Mouse (Mus musculus) Muller cell, postnatal 12 days (primary cell): Measurements from ENCODE around the gene Zfp59.
"Not testable (repeated sequence)": the region's sequence is repeated elsewhere in the genome, so short reads cannot be mapped to it uniquely, and the experiment has no call there.

ENCODE experiments used
- DNase-seq: peaks from one replicate; pipeline ENCODE4 v3.0.0-alpha.2; 2015; ENCODE audit errors: inconsistent ontology term

Gene Zfp59

DNA sequence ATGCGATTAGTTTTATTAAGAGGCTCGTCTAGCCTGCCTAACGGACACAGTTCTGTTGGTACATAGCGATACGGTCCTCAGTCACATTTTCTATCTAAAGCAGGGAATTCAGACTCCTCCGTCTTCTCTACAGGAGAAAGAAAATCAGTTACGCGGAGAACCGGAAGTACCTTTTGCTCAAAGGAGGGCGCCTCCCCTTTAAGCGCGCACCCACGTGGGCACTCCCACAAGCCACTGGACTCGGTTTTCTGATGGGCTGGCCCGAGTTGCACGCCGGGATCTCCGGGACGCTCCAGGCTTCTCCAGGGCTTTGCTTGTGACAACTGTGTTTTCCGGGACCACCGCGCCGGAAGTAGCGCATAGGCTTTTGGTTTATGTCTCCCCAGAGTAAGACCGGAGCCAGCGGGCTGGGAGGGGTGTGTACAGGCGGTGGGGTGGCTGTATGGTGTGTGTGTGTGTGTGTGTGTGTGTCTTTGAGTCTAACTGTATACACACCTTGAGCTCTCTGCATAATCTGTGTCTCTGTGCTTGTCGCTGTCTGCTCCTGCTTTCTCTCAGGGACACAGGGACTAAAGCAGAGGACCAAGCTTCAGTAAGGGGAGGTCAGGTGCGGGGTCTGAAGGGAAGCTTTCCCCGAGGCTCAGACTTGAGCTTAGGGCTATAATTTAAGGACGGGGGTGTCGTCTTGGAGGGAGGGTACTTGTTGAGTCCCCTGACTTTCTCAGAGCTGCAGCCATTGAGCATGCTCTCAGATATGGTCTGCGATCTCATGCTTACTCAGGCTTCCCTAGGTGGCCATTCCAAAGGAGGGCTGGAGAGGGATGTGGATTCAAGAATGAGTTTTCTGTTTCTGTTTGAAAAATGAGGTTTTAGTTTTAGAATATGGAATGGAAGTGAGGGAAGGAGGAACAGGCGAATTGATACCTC is at the start of gene Zfp59:
Gene Zfp59, plus strand, starts transcription at position 285 of the 927 bp plus-strand sequence.
- peak; percentile 91 for DNase-seq

DNA sequence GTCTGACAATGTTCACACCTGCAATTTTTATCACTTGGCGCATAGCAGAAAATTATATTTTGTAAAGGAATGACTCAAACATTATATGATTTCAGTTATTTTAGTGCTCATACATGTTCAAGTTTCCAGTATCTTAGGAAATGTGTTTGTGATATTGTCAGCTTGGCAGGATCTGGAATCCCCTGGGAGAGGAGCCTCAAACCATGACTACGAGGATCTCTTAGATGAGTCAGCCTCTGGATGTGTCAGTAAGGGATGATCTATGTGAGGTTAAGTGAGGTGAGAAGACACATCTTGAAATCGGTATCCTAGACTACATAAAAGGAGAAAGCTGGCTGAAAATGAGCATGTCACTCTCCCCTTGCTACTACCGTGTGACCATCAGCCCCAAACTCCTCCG is 49.1 kb upstream of the Zfp59 start:
- no peak for DNase-seq

DNA sequence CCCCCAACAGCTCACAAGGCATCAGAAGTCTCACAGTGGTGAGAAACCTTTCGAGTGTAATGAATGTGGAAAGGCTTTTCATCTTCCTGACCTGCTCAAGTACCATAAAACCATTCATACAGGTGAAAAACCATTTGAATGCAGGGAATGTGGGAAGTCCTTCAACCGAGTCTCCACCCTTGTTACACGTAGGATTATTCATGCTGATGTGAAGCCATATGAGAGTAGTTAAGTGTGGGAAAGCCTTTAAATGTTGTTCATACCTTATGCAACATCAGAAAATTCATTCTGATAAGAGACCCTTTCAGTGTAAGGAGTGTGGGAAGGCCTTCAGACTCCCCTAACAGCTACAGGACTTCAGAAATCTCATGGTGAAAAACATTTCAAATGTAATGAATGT is 44.5 kb upstream of the Zfp59 start:
- DNase-seq, result not testable (repeated sequence)

DNA sequence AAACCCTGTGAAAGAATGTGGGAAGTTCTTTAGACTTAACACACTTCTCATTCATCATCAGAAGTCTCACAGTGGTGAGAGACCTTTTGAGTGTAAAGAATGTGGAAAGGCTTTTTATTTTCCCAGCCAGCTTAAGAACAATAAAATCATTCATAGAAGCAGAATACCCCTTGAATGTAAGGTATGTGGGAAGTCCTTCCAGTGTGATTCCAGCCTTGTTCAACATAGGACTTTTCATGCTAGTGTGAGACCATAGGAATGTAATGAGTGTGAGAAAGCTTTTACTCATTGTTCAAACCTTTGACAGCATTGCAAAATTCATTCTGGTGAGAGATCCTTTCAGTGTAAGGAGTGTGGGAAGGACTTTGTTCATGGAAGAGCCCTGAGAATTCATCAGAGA is 43.8 kb upstream of the Zfp59 start:
- peak; percentile 92 for DNase-seq

DNA sequence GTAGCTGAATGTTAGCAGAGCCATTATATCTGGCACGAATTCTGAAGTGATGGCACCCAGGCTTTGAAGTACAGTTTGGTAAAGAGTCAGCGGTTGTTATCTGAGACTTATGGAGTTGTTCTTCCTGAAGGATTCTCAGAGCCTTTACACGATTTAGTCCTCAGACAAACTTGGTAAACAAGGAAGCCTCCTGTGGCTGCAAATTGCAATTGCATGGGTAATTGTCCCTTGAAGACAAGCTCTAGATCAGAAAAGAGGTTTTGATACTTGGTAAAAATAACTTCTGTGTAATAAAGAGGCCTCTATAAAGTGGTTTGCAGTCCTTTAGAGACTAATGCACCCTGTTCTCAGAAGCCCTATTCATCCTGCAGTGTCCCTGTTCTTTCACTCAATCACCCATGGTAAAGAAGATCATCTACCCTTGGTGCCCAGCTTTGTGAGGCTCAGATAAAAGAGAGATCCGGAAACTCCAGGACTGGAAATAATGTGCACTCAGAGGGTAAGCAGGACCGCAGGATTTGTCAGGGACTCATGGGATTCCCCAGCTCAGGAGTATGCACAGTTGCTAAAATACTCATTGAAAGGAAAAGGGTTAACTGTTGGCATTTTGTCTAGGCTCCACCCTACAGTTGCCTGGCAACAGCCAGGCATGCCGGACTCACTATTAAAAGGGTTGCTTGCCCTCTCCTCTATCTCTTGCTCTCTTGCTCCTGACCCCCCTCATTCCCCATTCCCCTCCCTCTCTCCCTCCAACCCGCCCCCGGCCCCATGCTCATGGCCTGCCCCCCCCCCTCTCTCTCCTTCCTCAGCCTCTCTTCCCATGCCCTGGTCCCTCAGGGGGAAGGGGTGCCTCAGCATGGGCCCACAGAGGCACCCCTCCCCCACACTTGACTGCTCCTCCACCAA is 40.2 kb upstream of the Zfp59 start:
- DNase-seq, result peak; percentile 17

DNA sequence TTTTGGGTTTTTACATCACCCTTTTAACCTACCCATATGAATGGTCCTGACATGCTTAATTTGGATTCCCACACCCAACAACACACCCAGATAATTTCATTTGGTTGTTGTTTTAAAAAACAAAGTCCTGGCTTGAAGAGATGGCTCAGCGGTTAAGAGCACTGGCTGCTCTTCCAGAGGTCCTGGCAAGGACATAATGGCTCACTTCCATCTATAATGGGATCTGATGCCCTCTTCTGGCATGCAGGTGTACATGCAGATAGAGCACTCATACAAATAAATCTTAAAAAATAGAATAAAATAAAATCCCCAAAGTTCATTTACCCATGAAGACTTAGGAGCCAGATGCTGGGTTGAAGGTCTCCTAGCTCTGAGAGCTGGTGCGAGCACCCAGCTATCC is 37.3 kb upstream of the Zfp59 start:
- DNase-seq, result peak; percentile 23

DNA sequence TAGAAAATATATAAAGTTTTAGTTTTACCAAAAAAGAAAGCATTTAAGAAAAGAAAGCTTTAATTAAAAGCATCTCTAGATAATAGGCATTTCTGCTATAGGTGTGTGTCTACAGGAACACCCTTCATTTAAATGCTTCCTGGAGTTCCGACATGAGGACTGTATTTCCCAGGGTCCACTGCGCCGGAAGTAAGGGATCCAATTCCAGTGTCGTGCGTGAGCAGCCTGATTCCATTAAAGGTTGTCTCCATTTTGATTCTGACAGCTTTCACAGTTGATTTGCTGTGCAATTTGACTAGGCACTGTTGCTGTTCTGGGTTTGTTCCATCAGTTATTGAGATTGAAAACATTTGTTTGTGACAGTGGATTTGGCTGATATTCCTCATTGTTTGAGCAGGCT is 35.4 kb upstream of the Zfp59 start:
- no peak for DNase-seq

DNA sequence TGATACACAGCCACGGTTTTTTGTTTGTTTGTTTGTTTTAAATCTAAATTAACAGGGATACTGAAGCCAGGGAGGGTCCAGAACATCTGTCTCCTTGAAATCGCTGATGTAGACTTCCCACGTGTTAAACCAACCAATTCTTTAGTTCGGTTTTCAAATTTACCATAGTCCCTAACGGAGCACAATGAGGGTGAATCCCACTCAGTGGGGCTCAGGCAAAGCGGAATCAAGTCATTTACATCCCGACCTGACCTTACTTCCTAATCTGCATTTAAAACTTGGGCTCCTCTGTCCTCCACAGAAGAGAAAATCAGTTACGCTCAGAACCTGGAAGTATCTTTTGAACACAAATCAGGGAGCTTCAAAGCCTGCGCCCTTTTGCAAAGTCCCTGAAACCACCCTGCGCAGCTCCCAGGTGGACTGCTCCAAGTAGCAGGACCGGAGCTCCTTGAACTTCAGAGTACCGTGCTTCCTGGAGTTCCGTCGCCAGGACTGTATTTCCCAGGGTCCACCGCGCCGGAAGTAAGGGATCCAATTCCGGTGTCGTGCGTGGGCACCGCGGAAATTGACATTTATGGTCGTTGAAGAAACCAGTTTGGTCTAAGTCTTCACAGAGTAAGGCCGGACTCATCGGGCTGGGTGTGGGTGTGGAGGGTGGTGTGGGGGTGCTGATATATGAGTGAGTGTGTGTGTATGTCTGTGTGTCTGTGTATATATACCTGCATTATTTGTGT is 33.9 kb upstream of the Zfp59 start:
- peak; percentile 73 for DNase-seq

DNA sequence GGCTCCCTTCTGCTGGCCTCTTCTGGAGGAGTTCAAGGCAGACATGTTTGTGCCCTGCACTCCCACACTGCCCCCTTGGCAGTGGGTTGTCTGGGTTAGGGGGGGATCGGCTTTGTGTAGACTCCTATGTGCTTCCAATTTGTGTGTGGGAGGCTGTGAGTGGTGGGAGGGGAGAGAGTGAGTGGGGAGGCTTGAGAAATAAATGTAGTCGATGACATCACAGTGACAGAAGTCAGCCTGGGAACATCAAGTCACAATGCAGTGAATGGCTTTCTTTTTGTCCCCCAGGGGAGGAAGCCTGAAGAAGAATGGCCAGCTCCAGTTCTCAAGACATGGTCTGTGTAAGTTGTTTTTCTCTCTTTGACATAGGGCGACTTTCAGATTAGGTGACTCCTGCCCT is 31.5 kb upstream of the Zfp59 start, which contains the start of gene Zfp626:
Gene Zfp626, plus strand, starts transcription at position 301 of the 400 bp plus-strand sequence.
- not testable (repeated sequence) for DNase-seq

DNA sequence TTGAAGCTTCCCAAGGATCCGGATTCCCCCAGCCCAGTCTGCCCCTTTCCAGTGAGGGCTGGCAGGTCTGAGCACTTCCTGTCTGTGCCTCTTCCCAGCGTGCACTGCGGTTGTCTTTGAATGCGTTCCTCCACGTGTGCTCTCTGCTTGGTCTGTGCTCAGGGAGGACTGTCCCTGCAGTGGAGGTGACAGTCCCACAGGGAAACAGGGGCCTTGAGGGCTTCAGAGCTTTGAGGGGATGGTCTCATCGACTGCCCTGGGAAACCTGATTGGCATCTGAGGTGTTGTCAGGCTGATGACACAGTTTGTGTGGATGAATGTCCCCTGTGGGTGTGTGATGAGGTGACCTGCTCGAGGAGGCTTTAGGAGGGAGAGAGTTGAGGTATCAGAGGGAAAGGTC is 31.1 kb upstream of the Zfp59 start:
- not testable (repeated sequence) for DNase-seq

DNA sequence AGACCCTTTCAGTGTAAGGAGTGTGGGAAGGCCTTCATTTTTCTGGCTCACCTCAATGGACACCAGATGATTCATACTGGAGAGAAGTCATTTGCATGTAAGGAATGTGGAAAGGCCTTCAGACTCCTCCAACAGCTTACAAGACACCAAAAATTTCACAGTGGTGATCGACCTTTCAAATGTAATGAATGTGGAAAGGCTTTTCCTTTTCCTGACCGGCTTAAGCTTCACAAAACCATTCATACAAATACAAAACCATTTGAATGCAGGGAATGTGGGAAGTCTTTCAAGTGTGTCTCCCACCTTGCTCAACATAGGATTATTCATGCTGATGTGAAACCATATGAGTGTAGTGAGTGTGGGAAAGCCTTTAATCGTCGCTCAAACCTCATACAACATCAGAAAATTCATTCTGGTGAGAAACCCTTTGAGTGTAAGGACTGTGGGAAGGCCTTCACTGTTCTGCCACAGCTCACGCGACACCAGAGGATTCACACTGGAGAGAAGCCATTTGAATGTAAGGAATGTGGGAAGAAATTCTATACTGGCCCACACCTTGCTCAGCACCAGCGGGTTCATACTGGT is 19.8 kb upstream of the Zfp59 start:
- DNase-seq, result peak; percentile 60

DNA sequence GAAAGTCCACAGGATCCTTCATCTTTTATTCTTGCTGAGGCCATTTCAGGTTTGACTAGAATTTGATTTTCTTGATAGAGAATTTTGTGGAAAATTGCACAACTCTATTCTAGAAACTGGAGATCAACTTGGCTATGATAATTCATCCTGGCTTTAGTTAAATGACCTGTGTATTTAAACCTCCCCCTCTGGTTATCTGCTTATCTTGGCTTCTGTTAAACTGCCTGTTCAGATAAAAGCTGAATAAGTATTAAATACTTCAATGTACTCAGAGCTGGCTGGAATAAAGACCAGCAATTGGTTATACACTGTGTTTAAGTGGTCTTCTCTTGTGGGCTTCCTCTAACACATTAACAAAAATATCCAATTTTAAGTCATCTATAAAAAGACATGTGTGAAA is 15.8 kb upstream of the Zfp59 start:
- DNase-seq, result no peak

DNA sequence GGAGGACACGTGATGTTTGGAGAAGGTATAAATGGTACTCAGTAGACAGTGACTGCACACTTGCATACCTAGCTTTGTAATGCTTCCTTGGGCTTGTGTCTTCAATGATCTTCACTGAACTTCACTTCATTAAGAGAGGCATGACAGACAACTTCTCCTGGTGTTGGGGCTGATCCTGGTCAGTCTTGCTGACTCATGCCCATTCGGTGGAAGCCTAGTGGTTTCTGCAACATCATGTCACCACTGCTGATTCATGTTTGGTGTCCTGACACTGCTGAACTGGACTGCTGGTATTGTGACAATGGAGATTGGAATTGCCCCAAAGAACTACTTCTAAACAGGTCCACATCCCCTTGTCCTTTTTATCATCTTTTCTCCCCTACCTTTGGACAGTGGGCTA is 4.3 kb upstream of the Zfp59 start:
- DNase-seq, result no peak

DNA sequence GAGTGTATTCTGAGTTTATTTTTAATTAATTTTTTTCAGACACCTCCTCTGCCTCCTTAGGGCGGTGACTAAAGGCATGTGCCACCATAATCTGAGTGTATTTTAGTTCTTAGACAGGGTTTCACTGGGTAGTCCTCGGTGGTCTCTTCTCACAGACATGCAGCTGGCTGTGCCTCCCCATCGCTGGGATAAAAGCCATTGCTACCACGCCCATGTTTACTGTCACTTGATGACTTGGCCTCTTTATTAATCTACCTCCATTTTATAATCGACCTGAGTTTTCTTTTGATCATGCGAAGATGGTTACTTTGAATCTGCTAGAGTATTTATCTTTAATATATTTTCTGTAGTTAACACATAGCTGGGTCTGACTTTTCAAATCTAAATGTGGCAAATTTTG is 511 bp upstream of the Zfp59 start:
- no peak for DNase-seq

DNA sequence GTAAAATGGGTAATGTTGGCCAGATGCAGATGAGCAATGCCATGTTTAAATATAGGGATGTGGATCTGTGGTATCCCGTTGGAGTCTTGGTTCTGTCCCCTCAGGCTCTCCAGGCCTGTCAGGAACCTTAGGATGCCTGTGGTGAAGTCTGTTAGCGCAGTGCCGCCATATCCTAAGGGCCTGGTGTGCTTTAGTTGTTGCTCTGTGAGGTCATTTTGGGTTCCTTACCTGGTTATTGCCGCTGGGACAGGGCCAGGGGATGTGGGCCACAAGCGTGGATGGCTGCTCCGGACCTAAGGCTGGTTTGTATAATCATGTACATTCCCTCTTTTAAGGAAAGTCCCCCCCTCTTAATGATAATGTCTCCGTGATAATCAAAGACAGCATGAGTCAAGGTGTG is 1.2 kb downstream of the Zfp59 start:
- DNase-seq, result no peak

DNA sequence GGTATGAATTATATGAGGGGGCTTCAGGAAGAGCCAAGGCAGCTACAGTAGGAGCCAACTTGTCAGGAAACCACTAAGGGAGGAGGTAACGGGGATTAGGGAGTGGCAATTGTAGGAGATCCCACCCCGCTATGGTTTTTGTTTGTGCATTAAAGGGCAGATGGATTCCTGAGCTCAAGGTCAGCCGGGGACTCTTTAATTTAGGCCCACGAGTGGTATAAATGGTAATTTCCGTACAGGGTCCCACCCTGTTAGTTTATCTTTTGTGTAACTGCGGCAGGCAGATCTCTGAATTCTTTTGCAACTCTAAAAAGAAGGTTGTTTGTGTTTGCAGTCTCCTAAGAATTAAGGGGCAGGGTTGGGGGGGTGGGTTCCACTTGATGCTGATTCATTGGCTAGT is 1.7 kb downstream of the Zfp59 start:
- no peak for DNase-seq

DNA sequence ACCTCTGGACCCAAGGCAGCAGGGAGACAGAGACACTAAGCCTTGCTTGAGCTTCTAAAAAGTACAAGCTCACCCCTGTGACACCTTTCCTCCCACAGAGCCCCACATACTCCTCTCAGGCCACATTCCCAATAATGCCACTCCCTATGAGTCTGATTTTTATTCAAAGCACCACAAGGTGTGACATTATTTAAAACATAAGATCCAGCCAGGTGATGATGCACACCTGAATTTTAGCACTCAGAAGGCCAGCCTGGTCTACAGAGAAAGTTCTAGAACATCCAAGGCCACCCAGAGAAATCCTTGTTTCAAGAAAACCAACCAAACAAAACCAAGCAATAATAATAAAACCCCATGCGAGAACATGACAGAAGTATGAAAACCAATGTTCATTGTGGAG is 18.8 kb downstream of the Zfp59 start, which contains the start of gene Zfp607a:
Gene Zfp607a, plus strand, starts transcription at position 301 of the 400 bp plus-strand sequence.
- no peak for DNase-seq

DNA sequence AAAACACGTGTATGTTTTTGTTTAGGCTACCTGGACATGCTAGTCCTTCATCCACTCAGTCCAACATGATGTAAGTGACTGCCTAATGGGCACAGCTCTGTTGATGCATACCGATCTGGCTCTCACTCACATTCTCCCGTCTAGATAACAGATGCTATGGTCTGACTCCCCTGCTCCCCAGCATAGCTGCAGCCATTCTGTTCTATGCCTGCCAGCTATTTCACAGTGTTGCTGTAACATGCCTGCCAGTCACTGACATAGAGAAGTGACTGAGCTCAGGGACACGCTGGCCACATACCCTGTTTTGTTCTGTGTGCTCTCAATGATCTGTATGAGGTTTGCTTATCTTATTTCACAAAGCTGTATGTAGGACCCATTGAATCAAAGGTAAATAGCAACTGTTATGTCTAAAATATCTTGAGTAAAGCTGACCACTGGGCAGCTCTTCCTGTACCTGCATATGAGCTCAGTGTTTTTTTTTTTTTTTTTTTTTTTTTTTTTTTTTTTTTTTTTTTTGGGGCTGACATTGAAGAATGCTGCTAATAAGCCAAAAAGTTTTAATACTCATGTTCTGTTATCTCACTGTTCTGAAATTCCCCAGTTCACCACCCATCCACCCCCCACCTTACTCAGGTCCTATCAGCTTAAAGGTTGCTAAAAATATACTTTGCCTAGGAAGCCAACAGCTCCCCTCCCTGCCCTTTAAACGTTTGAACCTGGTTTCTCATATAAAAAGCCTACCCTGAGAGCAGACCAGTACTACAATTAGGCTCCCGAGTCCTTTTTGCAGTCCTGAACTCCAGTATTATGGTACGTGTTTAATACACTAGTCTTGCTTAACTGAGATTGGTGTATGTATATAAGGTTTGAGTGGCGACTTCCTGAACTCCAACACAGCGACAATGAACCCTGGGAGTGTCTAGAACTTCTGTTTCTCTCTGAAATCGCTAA is 21.2 kb downstream of the Zfp59 start:
- no peak for DNase-seq

DNA sequence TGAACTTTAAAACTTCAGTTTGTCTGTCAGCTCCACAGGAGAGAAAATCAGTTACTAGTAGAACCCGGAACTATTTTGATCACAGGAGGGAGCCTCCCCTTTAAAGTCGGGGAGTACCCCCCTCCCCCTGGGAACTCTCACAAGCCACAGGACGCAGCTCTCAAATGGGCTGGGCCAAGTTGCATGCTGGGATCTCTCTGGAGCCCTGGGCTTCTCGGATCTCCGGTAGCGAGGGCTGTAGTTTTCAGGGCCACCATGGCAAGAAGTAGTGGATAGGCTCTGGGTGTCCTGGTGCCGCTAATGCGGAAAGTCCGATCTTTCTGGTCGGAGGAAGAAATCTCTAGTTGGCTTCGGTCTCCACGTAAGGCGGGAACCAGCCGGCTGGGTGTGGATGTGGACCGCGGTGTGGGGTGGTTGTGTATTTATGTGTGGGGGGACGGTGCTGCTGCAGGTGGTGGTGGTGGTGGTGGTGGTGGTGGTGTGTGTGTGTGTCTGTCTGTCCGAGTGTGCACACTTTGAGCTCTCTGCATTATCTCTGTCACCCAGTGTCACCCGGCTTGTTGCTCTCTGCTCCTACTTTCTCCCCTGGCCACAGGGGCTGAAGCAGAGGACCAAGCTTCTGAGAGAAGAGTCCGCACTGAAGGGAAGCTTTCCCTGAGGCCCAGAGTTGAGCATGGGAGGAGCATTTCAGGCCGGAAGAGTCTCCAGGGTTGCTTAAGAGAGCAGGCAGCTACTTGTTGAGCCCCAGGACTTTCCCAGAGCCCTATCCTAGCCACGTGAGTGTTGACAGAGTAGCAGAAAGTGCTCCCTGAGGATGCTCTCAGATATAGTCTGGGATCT is 22.2 kb downstream of the Zfp59 start:
- peak; percentile 86 for DNase-seq
